Mouse (Mus musculus) heart, postnatal 0 days (tissue): ENCODE measurements around the gene Nnmt. TPM values are rescaled to one million over a fixed set of nuclear protein-coding genes. Genes with fewer than 3 reads are reported as not detected.

Experiments
- ATAC-seq: fragments of 200-750 bp; cut with Nextera tagmentation; 2 replicates; pipeline ENCODE4 v1.8.0; 2017; ENCODE audit warnings: low read depth, moderate number of reproducible peaks, moderate library complexity; ENCODE audit not compliant: insufficient read depth
- DNase-seq: peaks from one replicate; pipeline ENCODE4 v3.0.0-alpha.2; 2016; ENCODE audit warnings: low spot score
- H3K27ac ChIP-seq: fragments of 300-500 bp; sonication (generic); 2 replicates; pipeline ENCODE4 v1.5.1; 2014; ENCODE audit warnings: low read depth, mild to moderate bottlenecking
- H3K27me3 ChIP-seq: fragments of 300-500 bp; sonication (generic); 2 replicates; pipeline ENCODE4 v1.6.1; 2014; ENCODE audit warnings: low read length, mixed read lengths; ENCODE audit not compliant: control insufficient read depth, insufficient read depth
- H3K36me3 ChIP-seq: fragments of 300-500 bp; sonication (generic); replicated peaks from 2 replicates; pipeline ENCODE4 v1.6.1; 2014; ENCODE audit warnings: low read length, mixed read lengths; ENCODE audit not compliant: control insufficient read depth, insufficient read depth
- H3K4me1 ChIP-seq: fragments of 300-500 bp; sonication (generic); 2 replicates; pipeline ENCODE4 v1.6.1; 2014; ENCODE audit warnings: antibody characterized with exemption; ENCODE audit not compliant: control insufficient read depth, insufficient read depth
- H3K4me2 ChIP-seq: fragments of 300-500 bp; sonication (generic); 2 replicates; pipeline ENCODE4 v1.6.1; 2014; ENCODE audit warnings: low read depth, mild to moderate bottlenecking, low read length, moderate library complexity
- H3K4me3 ChIP-seq: fragments of 300-500 bp; sonication (generic); 2 replicates; pipeline ENCODE4 v1.5.1; 2014; ENCODE audit warnings: low read depth, low read length
- H3K9ac ChIP-seq: fragments of 300-500 bp; sonication (generic); replicated peaks from 2 replicates; pipeline ENCODE4 v1.6.1; 2014; ENCODE audit warnings: low read depth, low read length, mixed read lengths
- H3K9me3 ChIP-seq: fragments of 300-500 bp; sonication (generic); replicated peaks from 2 replicates; pipeline ENCODE4 v1.6.1; 2016; ENCODE audit warnings: low read length; ENCODE audit not compliant: control insufficient read depth
- CTCF ChIP-seq: IDR thresholded peaks from 2 replicates; pipeline ENCODE4 v1.5.1; 2016; ENCODE audit warnings: antibody characterized with exemption, control low read depth, low read depth
- EP300 ChIP-seq: IDR thresholded peaks from 2 replicates; pipeline ENCODE4 v1.6.1; 2016; ENCODE audit warnings: antibody characterized with exemption, low read depth
- WGBS: fragments of 180-500 bp; shearing (Covaris S2); extraction: QIAGEN DNeasy Blood & Tissue Kit; methylation state at CpG from one replicate; pipeline ENCODE4 v1.1.7; 2014; 5-methylcytosine and 5-hydroxymethylcytosine counted together
- polyA plus RNA-seq: library from polyadenylated mRNA; unstranded; fragments of >200 nt; fragmentation: Nextera tagmentation; extraction: Ambion mirVana; gene quantifications from 2 replicates; pipeline ENCODE4 v1.2.1, GENCODE M21; 2015
- total RNA-seq: library from RNA; depleted of rRNA; stranded (reverse); fragments of >200 nt; gene quantifications from 2 replicates; pipeline ENCODE4 v1.2.3, GENCODE M21; 2014; ENCODE audit warnings: low replicate concordance

Nnmt gene
- total and polyA plus RNA-seq, 2 experiments from 2014 or later: 2.1 to 12.4 TPM

- H3K27ac ChIP-seq: no peak overlapping the region
- 63% methylated on average over 16 of the region's 16 CpGs for WGBS
- TF ChIP-seq CTCF: no peak
- no peak for TF ChIP-seq EP300
- H3K36me3 ChIP-seq: no peaks in the 10 kb centered on the region
- no peak overlapping the region for H3K9ac ChIP-seq
- H3K27me3 ChIP-seq: no peaks in the 10 kb centered on the region
- H3K4me3 ChIP-seq: no peak overlapping the region
- peak; percentile 11 for DNase-seq
- peaks cover 24% of the 10 kb centered on the region for H3K4me1 ChIP-seq
- ATAC-seq: no peak
- no peak overlapping the region for H3K4me2 ChIP-seq
- H3K9me3 ChIP-seq: 0 out of 2 replicates have a peak, but pooled peaks cover 6% of the 10 kb centered on the region
These were observed 42.1 kb upstream of the Nnmt start for GRCm38 (mm10) chr9:48646781-48647647.

GRCm38 (mm10) chr9:48646251-48646650 is 41.3 kb upstream of the Nnmt start:
- 22% methylated on average over 4 of the region's 4 CpGs for WGBS
- no peak overlapping the region for H3K9ac ChIP-seq
- peak; percentile 43; the same call in 1 of the 2 replicates for TF ChIP-seq EP300
- TF ChIP-seq CTCF: peak; percentile 100
- ATAC-seq (peak; percentile 36; the same call in 1 of the 2 replicates), DNase-seq (peak; percentile 79)
- H3K4me2 ChIP-seq: no peak overlapping the region
- H3K4me3 ChIP-seq: no peak overlapping the region
- peaks cover 24% of the 10 kb centered on the region for H3K4me1 ChIP-seq
- no peaks in the 10 kb centered on the region for H3K36me3 ChIP-seq
- H3K9me3 ChIP-seq: 0 out of 2 replicates have a peak, but pooled peaks cover 6% of the 10 kb centered on the region
- no peak overlapping the region for H3K27ac ChIP-seq
- H3K27me3 ChIP-seq: no peaks in the 10 kb centered on the region

- Histone ChIP-seq H3K9me3 (0 out of 2 replicates have a peak, but pooled peaks cover 6% of the 10 kb centered on the region), H3K9ac (no peak overlapping the region), H3K4me1 (peaks cover 24% of the 10 kb centered on the region), H3K27ac (no peak overlapping the region), H3K4me2 (no peak overlapping the region), H3K36me3 (no peaks in the 10 kb centered on the region), H3K4me3 (no peak overlapping the region), H3K27me3 (no peaks in the 10 kb centered on the region)
- 50% methylated on average over 4 of the region's 4 CpGs for WGBS
- TF ChIP-seq EP300: no peak
- TF ChIP-seq CTCF: no peak
- ATAC-seq (no peak), DNase-seq (no peak)
These were observed 40.7 kb upstream of the Nnmt start for GRCm38 (mm10) chr9:48645648-48646126.

GRCm38 (mm10) chr9:48644926-48645647 is 40.1 kb upstream of the Nnmt start:
- Histone ChIP-seq H3K4me1 (peaks cover 24% of the 10 kb centered on the region), H3K9me3 (0 out of 2 replicates have a peak, but pooled peaks cover 6% of the 10 kb centered on the region), H3K9ac (no peak overlapping the region), H3K36me3 (no peaks in the 10 kb centered on the region), H3K27me3 (no peaks in the 10 kb centered on the region), H3K4me3 (no peak overlapping the region), H3K27ac (no peak overlapping the region), H3K4me2 (no peak overlapping the region)
- TF ChIP-seq EP300 (no peak), CTCF (peak; percentile 78)
- 44% methylated on average over 13 of the region's 13 CpGs for WGBS
- ATAC-seq: no peak
- DNase-seq: peak; percentile 81

- Histone ChIP-seq H3K9me3 (0 out of 2 replicates have a peak, but pooled peaks cover 6% of the 10 kb centered on the region), H3K4me2 (no peak overlapping the region), H3K9ac (no peak overlapping the region), H3K27me3 (no peaks in the 10 kb centered on the region), H3K36me3 (no peaks in the 10 kb centered on the region), H3K4me1 (peaks cover 20% of the 10 kb centered on the region), H3K4me3 (no peak overlapping the region), H3K27ac (no peak overlapping the region)
- WGBS: 73% methylated on average over 3 of the region's 3 CpGs
- TF ChIP-seq CTCF (no peak), EP300 (no peak)
- ATAC-seq: no peak
- no peak for DNase-seq
These were observed 39.4 kb upstream of the Nnmt start for GRCm38 (mm10) chr9:48644376-48644775.
